Mouse (Mus musculus) forebrain, embryonic 16.5 days (tissue): ENCODE results near the gene Gnb5. TPM values are rescaled to one million over a fixed set of nuclear protein-coding genes. Genes with fewer than 3 reads are reported as not detected.

Experiments used
- ATAC-seq: fragments of 200-750 bp; cut with Nextera tagmentation; 2 replicates; pipeline ENCODE4 v1.8.0; 2017; ENCODE audit warnings: mild to moderate bottlenecking, moderate library complexity
- H3K27ac ChIP-seq: fragments of 300-500 bp; sonication (generic); 2 replicates; pipeline ENCODE4 v1.5.1; 2014; ENCODE audit warnings: low read length, control low read depth
- H3K27me3 ChIP-seq: fragments of 300-500 bp; sonication (generic); replicated peaks from 2 replicates; pipeline ENCODE4 v1.6.1; 2014; ENCODE audit warnings: low read length; ENCODE audit not compliant: control insufficient read depth, insufficient read depth
- H3K36me3 ChIP-seq: fragments of 300-500 bp; sonication (generic); 2 replicates; pipeline ENCODE4 v1.6.1; 2014; ENCODE audit not compliant: control insufficient read depth, insufficient read depth
- H3K4me1 ChIP-seq: fragments of 300-500 bp; sonication (generic); replicated peaks from 2 replicates; pipeline ENCODE4 v1.6.1; 2014; ENCODE audit warnings: low read length; ENCODE audit not compliant: control insufficient read depth, insufficient read depth
- H3K4me2 ChIP-seq: fragments of 300-500 bp; sonication (generic); 2 replicates; pipeline ENCODE4 v1.6.1; 2014; ENCODE audit warnings: mild to moderate bottlenecking, low read length, control low read depth
- H3K4me3 ChIP-seq: fragments of 300-500 bp; sonication (generic); replicated peaks from 2 replicates; pipeline ENCODE4 v1.5.1; 2014; ENCODE audit warnings: mild to moderate bottlenecking, low read length, control low read depth
- H3K9ac ChIP-seq: fragments of 300-500 bp; sonication (generic); replicated peaks from 2 replicates; pipeline ENCODE4 v1.6.1; 2014; ENCODE audit warnings: low read depth, low read length, control low read depth
- H3K9me3 ChIP-seq: fragments of 300-500 bp; sonication (generic); 2 replicates; pipeline ENCODE4 v1.6.1; 2016; ENCODE audit warnings: low read length; ENCODE audit not compliant: control insufficient read depth
- WGBS: fragments of 180-500 bp; shearing (Covaris S2); extraction: QIAGEN DNeasy Blood & Tissue Kit; methylation state at CpG from one replicate; pipeline ENCODE4 v1.1.7; 2014; 5-methylcytosine and 5-hydroxymethylcytosine counted together
- polyA plus RNA-seq: library from polyadenylated mRNA; unstranded; fragments of >200 nt; fragmentation: Nextera tagmentation; extraction: Ambion mirVana; gene quantifications from 2 replicates; pipeline ENCODE4 v1.2.1, GENCODE M21; 2015

The Gnb5 gene
- 50.8 and 60.2 TPM in 2 replicates for polyA plus RNA-seq

DNA sequence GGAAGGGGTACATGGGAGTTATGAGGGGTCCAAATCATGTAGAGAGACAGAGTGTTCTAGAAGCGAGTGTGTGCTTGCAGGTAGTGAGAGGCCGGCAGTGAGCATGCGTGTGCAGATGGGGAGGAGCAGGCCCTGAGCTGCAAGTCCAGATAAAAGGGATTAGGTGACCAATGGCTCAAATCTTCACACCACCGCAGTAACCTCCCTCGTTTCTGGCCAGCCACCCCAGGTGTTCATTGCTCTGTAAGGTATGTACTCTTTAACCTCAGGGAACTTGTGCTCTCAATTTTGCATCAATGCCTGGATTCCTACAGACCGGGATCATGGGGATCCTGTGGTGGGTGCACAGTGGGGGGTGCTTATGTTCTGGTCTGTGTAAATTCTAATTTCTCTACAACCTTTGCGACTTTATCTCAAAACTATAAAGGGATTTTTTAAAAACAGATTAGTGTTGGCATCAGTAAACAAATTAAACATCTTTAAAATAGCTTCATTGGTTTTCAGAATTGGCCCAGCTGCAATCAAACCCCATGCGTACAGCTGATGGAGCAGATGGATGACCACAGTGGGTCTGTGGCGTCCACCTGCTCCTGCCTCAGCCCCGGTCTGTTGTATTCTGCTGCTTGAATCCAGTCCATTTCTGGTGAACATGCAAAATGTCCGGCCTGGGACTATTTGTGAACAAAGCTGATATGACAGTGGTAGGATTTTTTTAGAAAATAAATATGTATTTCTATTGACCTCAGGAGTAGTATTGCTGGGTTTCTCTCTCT is at the start of gene Gnb5:
Gnb5 (plus strand) TSS at position 163 of the 773 bp plus-strand sequence.
- no peaks in the 10 kb centered on the region for H3K9me3 ChIP-seq
- H3K9ac ChIP-seq, result no peak within 1 kb of the TSS
- no peaks in the 10 kb centered on the region for H3K27me3 ChIP-seq
- no peaks in the 10 kb centered on the region for H3K36me3 ChIP-seq
- no peak for ATAC-seq
- H3K4me2 ChIP-seq, result no peak within 1 kb of the TSS
- H3K4me1 ChIP-seq, result no peaks in the 10 kb centered on the region
- 68% methylated on average over 11 of the region's 11 CpGs for WGBS
- no peak within 1 kb of the TSS for H3K27ac ChIP-seq
- H3K4me3 ChIP-seq, result no peak within 1 kb of the TSS

DNA sequence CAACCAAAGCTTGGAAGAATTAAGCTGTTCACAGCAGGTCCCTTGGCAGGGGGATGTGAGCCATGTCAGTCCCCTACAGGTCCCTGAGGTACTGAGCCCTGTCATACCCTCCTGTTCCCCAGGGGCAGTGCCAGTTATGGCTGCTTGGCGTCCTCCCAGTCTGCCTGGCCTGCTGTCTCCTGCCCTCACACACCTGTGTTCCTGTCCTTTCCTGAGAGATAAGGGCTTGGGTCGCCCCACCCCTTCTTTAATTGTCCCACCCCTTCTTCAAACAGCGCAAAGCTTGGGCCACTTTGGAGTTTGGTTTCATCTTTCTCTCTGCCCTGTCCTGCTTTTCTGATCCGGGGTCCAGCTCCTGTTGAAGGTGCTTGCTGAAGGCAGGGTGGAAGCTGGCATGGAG is 47.3 kb upstream of the Gnb5 start:
- H3K4me3 ChIP-seq, result no peak overlapping the region
- H3K4me1 ChIP-seq, result peaks cover 18% of the 10 kb centered on the region
- no peaks in the 10 kb centered on the region for H3K9me3 ChIP-seq
- no peaks in the 10 kb centered on the region for H3K27me3 ChIP-seq
- H3K27ac ChIP-seq, result no peak overlapping the region
- H3K9ac ChIP-seq, result no peak overlapping the region
- no peaks in the 10 kb centered on the region for H3K36me3 ChIP-seq
- 67% methylated on average over 4 of the region's 4 CpGs for WGBS
- H3K4me2 ChIP-seq, result no peak overlapping the region
- no peak for ATAC-seq

DNA sequence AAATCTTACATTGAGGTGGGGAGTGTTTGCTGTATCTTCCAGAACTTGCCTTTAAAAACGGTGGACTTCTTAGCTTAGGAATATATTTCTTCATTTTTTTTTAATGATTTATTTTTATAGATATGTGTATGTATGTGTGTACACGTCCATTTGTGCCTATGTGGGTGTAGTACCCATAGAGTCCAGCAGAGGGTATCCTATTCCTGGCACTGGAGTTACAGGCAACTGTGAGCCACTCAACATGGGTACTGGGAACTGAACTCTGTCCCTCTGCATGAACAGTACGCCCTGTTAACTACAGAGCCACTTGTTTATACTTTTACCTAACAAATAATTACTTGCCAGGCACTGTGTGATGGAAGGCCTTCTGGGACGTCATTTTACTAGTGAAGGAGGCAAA is 46.4 kb upstream of the Gnb5 start:
- Histone ChIP-seq H3K36me3 (no peaks in the 10 kb centered on the region), H3K27ac (no peak overlapping the region), H3K4me1 (peaks cover 10% of the 10 kb centered on the region), H3K9me3 (no peaks in the 10 kb centered on the region), H3K9ac (no peak overlapping the region), H3K4me2 (no peak overlapping the region), H3K4me3 (no peak overlapping the region), H3K27me3 (no peaks in the 10 kb centered on the region)
- no peak for ATAC-seq
- 89% methylated on average over 4 of the region's 4 CpGs for WGBS

DNA sequence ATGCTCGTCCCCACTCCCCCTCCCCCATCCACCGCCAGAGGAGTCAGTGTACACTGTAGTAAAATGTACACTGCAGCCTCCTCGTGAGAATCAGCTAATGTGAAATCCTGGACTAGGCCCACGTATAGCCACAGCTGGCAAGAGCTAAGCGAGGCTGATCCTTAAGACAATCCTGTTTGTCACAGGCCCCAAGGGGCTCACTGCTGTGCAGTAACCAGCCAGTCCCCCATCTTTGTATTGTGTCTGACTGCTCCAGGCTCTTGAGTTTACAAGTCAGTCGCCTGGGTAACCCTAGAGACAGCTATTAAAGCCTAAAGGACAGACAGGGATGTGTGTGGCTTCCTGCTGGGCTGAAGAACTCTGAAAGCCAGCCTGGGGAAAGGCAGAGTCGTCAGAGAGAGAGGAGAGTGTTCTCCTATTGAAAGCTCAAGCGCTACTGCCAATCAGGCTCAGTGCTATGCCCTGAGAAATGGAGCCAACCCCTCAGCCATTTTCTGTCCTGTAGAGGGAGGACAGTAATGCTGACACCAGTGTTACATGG is 44.7 kb upstream of the Gnb5 start:
- 3% methylated on average over 8 of the region's 8 CpGs for WGBS
- ATAC-seq, result peak; percentile 41
- H3K9ac ChIP-seq, result no peak overlapping the region
- H3K4me3 ChIP-seq, result no peak overlapping the region
- no peak overlapping the region for H3K4me2 ChIP-seq
- no peak overlapping the region for H3K27ac ChIP-seq
- no peaks in the 10 kb centered on the region for H3K9me3 ChIP-seq
- no peaks in the 10 kb centered on the region for H3K27me3 ChIP-seq
- no peaks in the 10 kb centered on the region for H3K36me3 ChIP-seq
- H3K4me1 ChIP-seq, result peaks cover 7% of the 10 kb centered on the region

DNA sequence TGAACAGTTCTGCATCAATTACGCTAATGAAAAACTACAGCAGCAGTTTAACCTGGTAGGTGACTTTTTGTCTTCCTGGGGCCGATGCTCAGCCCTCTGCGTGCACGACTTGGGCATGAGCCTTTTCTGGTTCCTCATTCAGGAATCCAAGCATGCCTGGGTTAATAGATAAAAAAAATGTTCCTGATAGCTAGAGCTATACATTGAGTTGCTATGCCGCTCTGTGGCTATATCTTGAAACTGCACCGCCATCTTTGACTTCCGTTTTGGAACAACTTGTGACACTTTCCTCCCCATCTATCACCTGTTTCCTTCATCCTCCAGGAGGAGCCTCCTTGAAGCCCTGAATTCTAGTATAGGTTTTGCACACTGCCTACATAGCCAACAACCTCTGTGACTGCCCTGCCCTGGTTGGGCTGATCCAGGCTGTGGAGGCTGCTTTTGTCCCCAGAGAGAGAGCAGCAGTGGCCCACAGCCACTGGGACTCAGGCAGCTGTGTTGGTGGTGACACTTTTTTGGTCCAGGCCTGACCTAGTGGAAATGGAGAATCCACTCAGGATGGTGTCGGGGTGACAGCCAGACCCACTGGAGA is 43.8 kb upstream of the Gnb5 start:
- no peak overlapping the region for H3K4me3 ChIP-seq
- 68% methylated on average over 8 of the region's 8 CpGs for WGBS
- ATAC-seq, result 0 out of 2 replicates have a peak, but pooled peaks have one; percentile 28
- no peaks in the 10 kb centered on the region for H3K27me3 ChIP-seq
- no peak overlapping the region for H3K27ac ChIP-seq
- H3K9ac ChIP-seq, result no peak overlapping the region
- H3K4me2 ChIP-seq, result no peak overlapping the region
- peaks cover 7% of the 10 kb centered on the region for H3K4me1 ChIP-seq
- H3K36me3 ChIP-seq, result no peaks in the 10 kb centered on the region
- H3K9me3 ChIP-seq, result no peaks in the 10 kb centered on the region

DNA sequence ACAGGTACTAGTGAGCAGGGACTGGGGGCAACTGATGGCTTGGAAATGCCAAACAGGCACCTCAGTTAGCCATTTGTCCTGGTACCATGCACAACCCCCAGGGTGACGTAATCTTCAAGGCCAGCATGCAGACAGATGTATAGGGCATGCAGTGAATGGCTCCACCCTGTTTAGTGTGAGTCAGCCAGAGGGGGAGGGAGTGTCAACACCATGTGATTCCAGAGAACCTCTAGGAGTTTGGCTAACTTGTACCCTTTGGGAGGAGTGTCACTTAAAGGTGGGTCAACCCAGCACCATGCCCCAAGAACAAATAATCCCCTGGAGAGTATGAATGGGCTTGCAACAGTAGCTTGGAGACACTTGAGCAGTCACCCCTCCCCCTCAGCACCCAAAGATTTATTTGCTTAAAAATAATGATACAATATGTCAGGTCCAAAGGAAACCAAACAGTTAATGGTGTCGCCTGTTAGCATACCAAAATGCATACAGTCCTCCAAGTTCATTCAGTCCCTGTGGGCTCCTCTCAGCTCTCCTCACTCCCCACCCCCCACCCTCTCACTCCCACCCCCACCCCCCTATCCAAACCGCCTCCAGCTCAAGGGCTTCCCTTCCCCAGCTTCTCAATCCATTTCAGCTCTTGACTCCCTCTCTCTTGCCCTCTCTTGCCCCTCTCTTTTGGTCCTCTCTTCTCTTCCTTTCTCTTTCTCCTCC is 41.9 kb upstream of the Gnb5 start:
- no peaks in the 10 kb centered on the region for H3K9me3 ChIP-seq
- WGBS, result 44% methylated on average over 3 of the region's 3 CpGs
- H3K4me1 ChIP-seq, result peaks cover 7% of the 10 kb centered on the region
- H3K4me2 ChIP-seq, result no peak overlapping the region
- no peaks in the 10 kb centered on the region for H3K27me3 ChIP-seq
- no peak for ATAC-seq
- no peak overlapping the region for H3K4me3 ChIP-seq
- no peak overlapping the region for H3K27ac ChIP-seq
- no peak overlapping the region for H3K9ac ChIP-seq
- H3K36me3 ChIP-seq, result no peaks in the 10 kb centered on the region

DNA sequence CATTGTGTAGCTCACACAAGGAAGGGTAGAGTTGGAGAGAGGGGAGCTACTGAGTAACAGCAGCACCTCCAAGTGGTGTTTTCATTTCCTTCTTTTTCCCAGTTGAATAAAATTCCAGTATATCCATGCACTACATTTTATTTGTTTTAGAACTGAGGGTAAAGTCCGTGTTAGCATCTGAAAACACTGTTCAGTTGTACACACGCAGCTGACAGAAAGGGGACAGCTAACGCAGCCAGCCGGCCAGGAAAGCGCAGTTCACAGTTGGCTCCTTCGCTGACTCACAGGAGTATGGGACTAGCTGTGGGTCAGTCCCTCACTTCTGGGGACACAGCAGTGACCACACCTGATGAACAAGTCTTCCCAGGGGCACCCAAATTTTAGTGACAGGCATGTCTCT is 38.9 kb upstream of the Gnb5 start:
- 78% methylated on average over 6 of the region's 6 CpGs for WGBS
- ATAC-seq, result no peak
- no peak overlapping the region for H3K4me2 ChIP-seq
- no peak overlapping the region for H3K4me3 ChIP-seq
- H3K4me1 ChIP-seq, result no peaks in the 10 kb centered on the region
- H3K36me3 ChIP-seq, result no peaks in the 10 kb centered on the region
- H3K9ac ChIP-seq, result no peak overlapping the region
- no peaks in the 10 kb centered on the region for H3K27me3 ChIP-seq
- H3K9me3 ChIP-seq, result no peaks in the 10 kb centered on the region
- H3K27ac ChIP-seq, result no peak overlapping the region

DNA sequence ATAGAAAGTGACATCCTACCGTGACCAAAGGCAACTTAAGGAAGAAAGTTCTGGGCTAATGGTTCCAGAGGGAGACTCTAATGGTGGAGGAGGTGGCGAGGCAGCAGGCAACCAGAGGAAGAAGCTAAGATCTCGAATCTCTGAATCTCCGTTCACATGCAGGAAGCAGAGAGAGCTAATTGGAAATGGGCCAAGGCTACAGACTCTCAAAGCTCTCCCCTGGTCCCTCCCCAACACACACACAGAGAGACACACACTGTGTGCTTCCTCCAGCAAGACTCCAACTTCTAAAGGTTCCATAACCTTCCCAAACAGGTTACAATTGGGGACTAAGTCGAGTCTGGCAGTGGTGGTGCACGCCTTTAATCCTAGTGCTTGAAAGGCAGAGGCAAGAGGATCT is 35.7 kb upstream of the Gnb5 start:
- Histone ChIP-seq H3K4me2 (no peak overlapping the region), H3K36me3 (no peaks in the 10 kb centered on the region), H3K27ac (no peak overlapping the region), H3K9ac (no peak overlapping the region), H3K9me3 (no peaks in the 10 kb centered on the region), H3K4me1 (no peaks in the 10 kb centered on the region), H3K4me3 (no peak overlapping the region), H3K27me3 (no peaks in the 10 kb centered on the region)
- 75% methylated on average over 6 of the region's 6 CpGs for WGBS
- ATAC-seq, result no peak

DNA sequence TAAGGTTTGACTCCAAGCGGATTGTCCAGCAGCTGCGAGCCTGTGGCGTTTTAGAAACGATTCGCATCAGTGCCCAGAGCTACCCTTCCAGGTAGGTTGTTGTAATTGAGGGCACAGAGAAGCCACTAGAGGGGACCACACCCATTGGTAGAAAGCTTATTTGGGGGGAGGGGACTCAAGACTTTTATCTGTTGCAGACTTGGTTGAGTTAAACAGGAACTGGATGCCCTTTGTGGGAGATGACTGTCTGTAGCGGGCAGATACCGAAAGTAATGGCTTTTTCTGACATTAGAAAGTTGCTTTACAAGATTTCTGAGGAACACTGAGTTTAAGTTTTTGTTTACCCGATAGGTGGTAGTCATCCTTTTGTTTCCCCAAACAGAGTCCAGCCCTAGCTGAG is 34.5 kb upstream of the Gnb5 start:
- no peak overlapping the region for H3K27ac ChIP-seq
- no peaks in the 10 kb centered on the region for H3K4me1 ChIP-seq
- H3K36me3 ChIP-seq, result no peaks in the 10 kb centered on the region
- no peak overlapping the region for H3K4me2 ChIP-seq
- no peaks in the 10 kb centered on the region for H3K27me3 ChIP-seq
- no peaks in the 10 kb centered on the region for H3K9me3 ChIP-seq
- H3K9ac ChIP-seq, result no peak overlapping the region
- H3K4me3 ChIP-seq, result no peak overlapping the region
- 94% methylated on average over 8 of the region's 8 CpGs for WGBS
- no peak for ATAC-seq
